Mouse (Mus musculus) ES-Bruce4 (cell line): ENCODE results near the gene Zfp651.

Source experiments
- CTCF ChIP-seq: IDR thresholded peaks from one replicate; pipeline ENCODE4 v1.8.1; 2011; ENCODE audit warnings: low read depth, low read length
- EP300 ChIP-seq: IDR thresholded peaks from 2 replicates; pipeline ENCODE4 v1.6.1; 2011; ENCODE audit warnings: low read depth, low read length; ENCODE audit not compliant: insufficient read depth
- POLR2A ChIP-seq: IDR thresholded peaks from one replicate; pipeline ENCODE4 v1.8.1; 2011; ENCODE audit warnings: low read length; ENCODE audit not compliant: insufficient read depth

DNA sequence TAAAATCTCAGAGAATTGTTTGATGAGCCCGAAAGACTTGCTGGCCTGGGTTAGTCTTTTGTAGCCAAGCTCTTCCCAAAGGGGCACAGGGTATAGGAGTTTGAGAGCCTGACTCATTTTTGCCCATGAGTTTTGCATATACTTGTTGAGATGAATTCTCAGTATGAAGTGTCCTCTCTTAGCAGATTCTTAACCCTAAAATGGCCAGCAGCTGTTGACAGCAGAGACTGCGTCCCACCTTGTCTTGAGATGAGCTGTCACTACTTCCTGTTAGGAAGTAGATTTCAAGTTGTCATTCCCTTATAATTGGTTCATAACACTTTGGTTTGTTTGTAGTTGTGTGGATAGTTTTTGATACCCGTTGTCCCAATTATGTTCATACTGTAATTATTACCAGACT is 18.0 kb upstream of the Zfp651 start:
- no peak for TF ChIP-seq POLR2A
- no peak for TF ChIP-seq CTCF
- TF ChIP-seq EP300 = no peak
